Mouse (Mus musculus) testis, postnatal 14 days (tissue): ENCODE data around the gene Ecd.
"Not testable (repeated sequence)": the region's sequence is repeated elsewhere in the genome, so short reads cannot be mapped to it uniquely, and the experiment has no call there.

Source experiments
- DNase-seq: peaks from one replicate; pipeline ENCODE4 v3.0.0; 2021; ENCODE audit warnings: low spot score

Gene Ecd

DNA sequence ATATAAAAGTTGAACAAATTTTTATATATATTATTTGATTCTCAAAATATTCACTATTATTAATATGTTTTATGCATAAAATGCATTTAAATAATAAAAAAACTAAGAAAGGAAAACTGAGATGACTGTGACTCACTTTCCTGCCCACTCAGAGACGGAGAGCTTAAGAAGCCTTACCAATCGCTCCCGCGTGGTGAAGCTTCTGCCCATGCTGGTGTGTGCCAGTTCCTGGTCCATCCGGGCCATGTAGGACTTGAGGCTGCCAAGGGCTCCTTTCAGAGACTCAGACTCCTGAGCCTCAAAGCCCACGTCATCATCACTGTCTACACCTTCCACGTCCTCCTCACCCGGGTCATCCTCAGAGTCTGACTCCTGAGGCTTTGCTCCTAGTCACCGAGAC, 23.7 kb downstream of the Ecd start:
- no peak for DNase-seq

DNA sequence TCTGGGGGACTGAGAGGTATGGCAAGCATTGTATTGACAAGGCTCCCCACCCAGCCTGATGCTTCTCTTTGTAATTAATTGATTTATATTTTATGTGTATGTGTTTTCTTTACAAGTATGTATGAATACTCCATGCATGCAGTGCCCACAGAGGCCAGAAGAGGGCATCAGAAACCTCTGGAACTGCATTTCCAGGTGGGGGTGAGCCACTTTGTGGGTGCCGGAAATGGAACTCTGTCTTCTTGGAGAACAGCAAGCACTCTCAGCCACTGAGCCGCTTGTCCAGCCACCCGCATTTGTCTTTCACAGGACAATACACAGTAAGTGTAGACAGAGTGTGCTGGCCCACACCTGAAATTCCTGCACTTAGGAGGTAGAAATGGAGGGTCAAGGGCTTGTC, 28.5 kb downstream of the Ecd start:
- DNase-seq, result no peak

GRCm38 (mm10) chr14:20315137-20315536, 32.8 kb downstream of the Ecd start:
- no peak for DNase-seq

GRCm38 (mm10) chr14:20305085-20305484, 42.8 kb downstream of the Ecd start:
- not testable (repeated sequence) for DNase-seq

- no peak for DNase-seq
Observed at GRCm38 (mm10) chr14:20298131-20298530, 49.8 kb downstream of the Ecd start.

- no peak for DNase-seq
Observed at GRCm38 (mm10) chr14:20297616-20298015, 50.3 kb downstream of the Ecd start.

- DNase-seq, result no peak
Observed at GRCm38 (mm10) chr14:20294947-20295346, 53.0 kb downstream of the Ecd start.

GRCm38 (mm10) chr14:20294117-20294892, 53.6 kb downstream of the Ecd start, which contains the start of gene Nudt13:
TSS of gene Nudt13 (plus strand) at chr14:20294697.
- peak; percentile 88 for DNase-seq

DNA sequence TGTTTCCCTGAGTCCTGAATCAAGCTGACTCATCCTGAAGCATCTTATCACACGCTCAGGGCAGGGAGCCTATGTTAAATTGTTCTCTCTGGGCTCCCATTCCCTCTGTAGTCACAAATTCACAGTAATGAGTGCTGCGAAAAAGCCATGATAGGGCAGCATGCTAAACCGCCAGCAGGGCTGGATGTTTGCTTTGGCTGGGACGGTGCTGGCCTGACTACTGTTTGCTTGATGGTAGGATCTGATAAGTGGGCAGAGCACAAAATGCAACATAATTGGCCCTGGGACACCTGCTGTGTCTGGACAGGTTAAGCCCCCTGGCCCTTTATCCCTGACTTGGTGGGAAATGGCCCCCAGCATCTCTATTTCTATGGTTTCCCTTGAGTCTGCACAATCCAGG, 56.5 kb downstream of the Ecd start:
- no peak for DNase-seq
